Mouse (Mus musculus) midbrain, embryonic 15.5 days (tissue): ENCODE measurements around the gene Smim15. TPM values are rescaled to one million over a fixed set of nuclear protein-coding genes. Genes with fewer than 3 reads are reported as not detected.

Experiments
- ATAC-seq: fragments of 200-750 bp; cut with Nextera tagmentation; replicated peaks from 2 replicates; pipeline ENCODE4 v1.8.0; 2017; ENCODE audit warnings: moderate TSS enrichment
- H3K27ac ChIP-seq: fragments of 300-500 bp; sonication (generic); 2 replicates; pipeline ENCODE4 v1.5.1; 2015; ENCODE audit warnings: mild to moderate bottlenecking, inconsistent platforms
- H3K27me3 ChIP-seq: fragments of 300-500 bp; sonication (generic); replicated peaks from 2 replicates; pipeline ENCODE4 v1.6.1; 2015; ENCODE audit warnings: inconsistent platforms
- H3K36me3 ChIP-seq: fragments of 300-500 bp; sonication (generic); replicated peaks from 2 replicates; pipeline ENCODE4 v1.6.1; 2015; ENCODE audit warnings: inconsistent platforms
- H3K4me1 ChIP-seq: fragments of 300-500 bp; sonication (generic); 2 replicates; pipeline ENCODE4 v1.6.1; 2015; ENCODE audit warnings: inconsistent platforms
- H3K4me2 ChIP-seq: fragments of 300-500 bp; sonication (generic); 2 replicates; pipeline ENCODE4 v1.6.1; 2015; ENCODE audit warnings: inconsistent platforms, mild to moderate bottlenecking, moderate library complexity
- H3K4me3 ChIP-seq: fragments of 300-500 bp; sonication (generic); 2 replicates; pipeline ENCODE4 v1.5.1; 2015; ENCODE audit warnings: mild to moderate bottlenecking, inconsistent platforms
- H3K9ac ChIP-seq: fragments of 300-500 bp; sonication (generic); 2 replicates; pipeline ENCODE4 v1.6.1; 2015; ENCODE audit warnings: mild to moderate bottlenecking, inconsistent platforms
- H3K9me3 ChIP-seq: fragments of 300-500 bp; sonication (generic); 2 replicates; pipeline ENCODE4 v1.6.1; 2016; ENCODE audit warnings: inconsistent platforms
- WGBS: fragments of 180-500 bp; shearing (Covaris S2); methylation state at CpG from one replicate; pipeline ENCODE4 v1.1.7; 2015; ENCODE audit warnings: mixed read lengths; 5-methylcytosine and 5-hydroxymethylcytosine counted together
- polyA plus RNA-seq: library from polyadenylated mRNA; unstranded; fragments of >200 nt; fragmentation: Nextera tagmentation; extraction: Ambion mirVana; gene quantifications from 2 replicates; pipeline ENCODE4 v1.2.1, GENCODE M21; 2015

Gene Smim15
- polyA plus RNA-seq, 1 experiment from 2014 or later = 32.3 TPM

DNA sequence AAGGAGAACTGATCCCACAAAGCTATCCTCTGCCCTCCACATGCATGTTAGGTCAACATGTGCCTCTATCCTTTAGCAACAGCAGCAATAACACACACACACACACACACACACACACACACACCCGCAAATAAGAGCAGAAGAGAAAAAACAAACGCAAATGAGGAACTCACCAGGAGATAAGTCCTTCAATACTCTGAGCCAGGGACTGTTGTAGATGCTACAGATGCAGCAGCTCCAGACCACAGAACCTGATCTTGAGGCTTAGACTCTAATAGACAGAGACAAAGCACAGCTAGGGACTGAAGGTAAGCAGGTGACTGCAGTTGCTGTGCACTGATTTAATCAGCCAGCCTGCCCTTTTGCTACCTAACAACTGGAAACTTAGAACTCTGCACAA is 21.8 kb downstream of the Smim15 start:
- Histone ChIP-seq H3K27me3 (no peaks in the 10 kb centered on the region), H3K4me1 (0 out of 2 replicates have a peak, but pooled peaks cover 7% of the 10 kb centered on the region), H3K36me3 (no peaks in the 10 kb centered on the region), H3K9ac (no peak overlapping the region), H3K27ac (no peak overlapping the region), H3K4me2 (no peak overlapping the region), H3K9me3 (no peaks in the 10 kb centered on the region), H3K4me3 (no peak overlapping the region)
- 89% methylated on average over 2 of the region's 2 CpGs for WGBS
- ATAC-seq = no peak

DNA sequence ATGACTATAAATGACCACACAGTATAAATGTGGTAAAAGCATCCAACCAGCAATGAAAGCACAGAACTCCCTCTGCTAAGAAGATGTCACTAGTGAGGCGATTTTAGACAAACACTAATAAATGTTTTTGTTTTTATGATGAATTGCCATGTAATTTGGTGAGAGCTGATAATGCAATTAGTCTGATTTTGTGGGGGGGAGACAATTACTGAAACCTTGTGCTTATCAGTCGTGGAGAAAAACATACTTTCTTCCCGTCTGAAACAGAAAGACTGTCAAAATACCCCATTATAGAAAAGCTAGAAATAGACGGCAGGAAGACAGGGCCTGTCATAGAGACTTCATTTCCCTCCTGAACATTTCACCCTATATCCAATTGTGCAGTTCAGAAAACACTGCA is 24.9 kb downstream of the Smim15 start:
- ATAC-seq = no peak
- Histone ChIP-seq H3K27ac (no peak overlapping the region), H3K4me3 (no peak overlapping the region), H3K4me2 (no peak overlapping the region), H3K36me3 (no peaks in the 10 kb centered on the region), H3K4me1 (0 out of 2 replicates have a peak, but pooled peaks cover 2% of the 10 kb centered on the region), H3K9ac (no peak overlapping the region), H3K9me3 (no peaks in the 10 kb centered on the region), H3K27me3 (no peaks in the 10 kb centered on the region)
- WGBS = 66% methylated on average over 4 of the region's 4 CpGs

DNA sequence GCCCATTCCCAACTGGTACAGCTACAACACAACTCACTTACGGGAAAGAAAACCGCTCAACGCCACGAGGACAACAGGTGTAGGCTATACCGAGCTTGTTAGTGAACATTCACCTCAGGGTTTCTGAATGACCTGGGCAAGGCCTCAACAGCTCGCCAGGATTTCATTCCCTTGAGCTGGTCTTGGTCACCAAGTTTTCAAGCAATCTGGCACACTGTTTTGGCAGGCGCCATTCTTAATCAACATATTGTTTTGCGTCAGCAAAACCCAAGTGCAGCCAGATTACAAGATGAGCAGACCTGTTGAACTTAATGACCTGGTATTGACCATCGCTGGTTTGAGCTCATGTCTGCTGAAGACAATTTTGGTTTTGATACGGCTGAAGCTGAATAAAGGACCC is 25.9 kb downstream of the Smim15 start:
- no peaks in the 10 kb centered on the region for H3K36me3 ChIP-seq
- no peak overlapping the region for H3K4me2 ChIP-seq
- 95% methylated on average over 10 of the region's 10 CpGs for WGBS
- no peak for ATAC-seq
- no peak overlapping the region for H3K4me3 ChIP-seq
- H3K27ac ChIP-seq = no peak overlapping the region
- no peak overlapping the region for H3K9ac ChIP-seq
- H3K4me1 ChIP-seq = no peaks in the 10 kb centered on the region
- H3K9me3 ChIP-seq = no peaks in the 10 kb centered on the region
- H3K27me3 ChIP-seq = no peaks in the 10 kb centered on the region

DNA sequence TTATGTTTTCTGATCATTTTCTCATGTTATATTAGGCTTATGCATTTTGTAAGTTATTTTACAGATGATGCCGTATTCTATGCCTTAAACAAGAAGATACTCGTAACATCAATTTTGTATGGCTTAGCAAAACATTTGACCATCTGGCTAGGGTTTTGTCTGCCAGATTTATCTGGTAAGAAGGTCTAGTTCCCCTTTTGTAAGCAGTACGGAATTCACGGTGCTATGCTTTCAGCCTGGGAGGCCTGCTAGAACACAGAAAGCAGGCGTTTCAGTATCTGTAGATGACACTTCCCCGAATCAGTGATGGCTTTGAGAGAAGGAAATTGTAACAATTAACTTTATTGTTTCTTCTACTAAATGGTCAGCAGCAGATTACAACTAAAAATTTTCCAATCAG is 33.2 kb downstream of the Smim15 start:
- no peaks in the 10 kb centered on the region for H3K4me1 ChIP-seq
- no peak overlapping the region for H3K27ac ChIP-seq
- no peak overlapping the region for H3K9ac ChIP-seq
- no peak overlapping the region for H3K4me3 ChIP-seq
- H3K9me3 ChIP-seq = no peaks in the 10 kb centered on the region
- no peak overlapping the region for H3K4me2 ChIP-seq
- H3K36me3 ChIP-seq = no peaks in the 10 kb centered on the region
- WGBS = 80% methylated on average over 6 of the region's 6 CpGs
- no peaks in the 10 kb centered on the region for H3K27me3 ChIP-seq
- ATAC-seq = no peak

DNA sequence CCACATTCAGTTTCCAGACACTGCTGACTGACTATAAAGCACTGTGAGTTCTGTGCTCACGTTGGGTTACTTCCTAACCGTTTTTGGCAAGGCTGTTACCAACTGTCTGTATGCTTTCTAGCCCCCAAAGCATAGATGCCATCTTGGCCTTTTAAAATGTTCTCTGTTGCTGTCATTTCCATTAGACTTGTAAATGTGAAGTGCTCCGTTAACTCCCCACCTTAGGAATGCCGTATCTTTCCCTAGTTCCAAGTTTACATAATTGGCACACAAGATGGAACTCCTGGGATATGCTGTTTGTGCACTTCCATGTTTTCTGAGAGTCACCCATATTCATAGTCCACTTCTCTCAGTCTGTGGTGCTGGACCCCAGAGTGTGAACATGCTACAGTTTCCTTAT is 33.7 kb downstream of the Smim15 start:
- H3K27ac ChIP-seq = no peak overlapping the region
- H3K27me3 ChIP-seq = no peaks in the 10 kb centered on the region
- no peaks in the 10 kb centered on the region for H3K4me1 ChIP-seq
- H3K4me2 ChIP-seq = no peak overlapping the region
- 86% methylated on average over 4 of the region's 4 CpGs for WGBS
- H3K9me3 ChIP-seq = no peaks in the 10 kb centered on the region
- no peaks in the 10 kb centered on the region for H3K36me3 ChIP-seq
- no peak overlapping the region for H3K9ac ChIP-seq
- ATAC-seq = no peak
- H3K4me3 ChIP-seq = no peak overlapping the region

DNA sequence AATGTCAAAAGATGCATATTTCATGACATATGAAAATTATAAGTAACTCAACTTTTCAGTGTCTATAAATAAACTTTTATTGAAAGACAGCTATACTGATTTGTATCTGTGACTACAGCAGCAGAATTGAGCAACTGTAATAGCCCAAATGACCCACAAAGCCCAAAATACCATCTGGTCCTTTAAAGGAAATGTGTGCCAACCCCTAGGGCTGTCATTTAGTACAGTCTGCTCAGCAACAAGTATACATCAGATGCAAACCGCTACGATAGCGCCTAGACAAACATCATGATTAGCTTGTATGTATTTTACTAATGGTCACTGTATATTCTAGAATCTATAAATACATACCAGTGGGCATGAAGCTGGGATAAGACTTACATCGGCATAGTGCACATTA is 39.8 kb downstream of the Smim15 start:
- Histone ChIP-seq H3K27me3 (no peaks in the 10 kb centered on the region), H3K4me3 (no peak overlapping the region), H3K4me1 (no peaks in the 10 kb centered on the region), H3K4me2 (no peak overlapping the region), H3K27ac (no peak overlapping the region), H3K36me3 (no peaks in the 10 kb centered on the region), H3K9me3 (no peaks in the 10 kb centered on the region), H3K9ac (no peak overlapping the region)
- 93% methylated on average over 4 of the region's 4 CpGs for WGBS
- ATAC-seq = no peak

DNA sequence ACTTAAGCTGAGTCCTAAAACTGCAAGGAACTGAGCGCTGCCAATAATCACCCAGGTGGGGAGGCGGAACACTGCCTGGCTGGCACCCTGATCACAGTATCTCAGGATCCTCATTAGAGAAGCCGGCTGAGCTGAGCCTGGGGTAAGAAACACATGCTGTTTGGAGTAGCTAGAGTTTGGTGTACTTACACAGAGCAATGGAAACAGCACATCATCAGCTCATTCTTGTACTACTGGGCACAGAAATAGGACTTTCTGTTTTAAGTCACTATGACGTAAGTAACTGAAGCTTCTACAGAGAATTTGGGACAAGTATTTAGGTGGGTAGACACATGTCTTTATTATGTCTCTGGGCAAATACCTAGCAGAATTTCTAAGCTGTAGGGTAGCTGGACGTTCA is 41.8 kb downstream of the Smim15 start:
- Histone ChIP-seq H3K4me2 (no peak overlapping the region), H3K9me3 (no peaks in the 10 kb centered on the region), H3K4me1 (no peaks in the 10 kb centered on the region), H3K27me3 (no peaks in the 10 kb centered on the region), H3K27ac (no peak overlapping the region), H3K4me3 (no peak overlapping the region), H3K9ac (no peak overlapping the region), H3K36me3 (no peaks in the 10 kb centered on the region)
- WGBS = 77% methylated on average over 5 of the region's 5 CpGs
- ATAC-seq = no peak

DNA sequence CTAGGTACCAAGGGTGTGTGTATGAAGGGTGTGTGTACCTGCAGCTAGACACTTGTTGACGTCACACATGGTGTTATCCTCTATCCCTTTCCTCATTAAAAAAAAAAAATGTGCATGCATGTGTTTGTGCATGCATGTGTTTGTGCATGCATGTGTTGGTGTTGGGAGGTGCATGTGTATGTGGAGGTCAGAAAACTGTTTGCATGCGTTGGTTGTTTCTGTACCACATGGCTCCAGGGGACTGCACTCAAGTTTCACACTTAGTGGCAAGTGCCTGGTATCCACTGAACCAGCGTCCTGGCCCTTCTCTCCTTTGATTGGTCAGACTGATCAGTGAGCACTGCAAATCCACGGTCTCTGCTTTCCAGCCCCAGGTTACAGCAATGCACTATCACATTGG is 42.5 kb downstream of the Smim15 start:
- Histone ChIP-seq H3K27me3 (no peaks in the 10 kb centered on the region), H3K4me2 (no peak overlapping the region), H3K4me3 (no peak overlapping the region), H3K27ac (no peak overlapping the region), H3K4me1 (no peaks in the 10 kb centered on the region), H3K36me3 (no peaks in the 10 kb centered on the region), H3K9me3 (no peaks in the 10 kb centered on the region), H3K9ac (no peak overlapping the region)
- WGBS = 79% methylated on average over 4 of the region's 4 CpGs
- no peak for ATAC-seq

DNA sequence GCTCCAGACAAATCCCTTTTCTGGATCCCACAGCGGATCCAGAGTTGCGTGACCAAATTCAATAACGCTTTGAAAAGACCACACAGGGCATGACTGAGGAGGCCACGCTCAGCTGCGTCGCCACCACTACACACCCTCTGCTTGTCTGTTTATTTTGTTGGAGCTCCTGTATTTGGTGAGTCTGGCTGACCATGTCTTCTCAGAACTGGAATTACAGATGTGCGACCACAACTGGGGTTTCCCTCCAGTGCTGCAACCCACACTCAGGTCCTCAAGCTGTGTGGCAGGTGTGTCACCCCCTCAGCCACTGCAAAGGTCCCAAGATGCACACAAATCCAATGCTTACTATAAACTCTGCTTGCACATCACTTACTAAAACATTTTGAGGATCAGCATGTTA is 48.0 kb downstream of the Smim15 start:
- Histone ChIP-seq H3K27me3 (no peaks in the 10 kb centered on the region), H3K4me3 (no peak overlapping the region), H3K9me3 (no peaks in the 10 kb centered on the region), H3K27ac (no peak overlapping the region), H3K4me2 (no peak overlapping the region), H3K9ac (no peak overlapping the region), H3K36me3 (no peaks in the 10 kb centered on the region), H3K4me1 (no peaks in the 10 kb centered on the region)
- no peak for ATAC-seq
- 68% methylated on average over 7 of the region's 7 CpGs for WGBS

DNA sequence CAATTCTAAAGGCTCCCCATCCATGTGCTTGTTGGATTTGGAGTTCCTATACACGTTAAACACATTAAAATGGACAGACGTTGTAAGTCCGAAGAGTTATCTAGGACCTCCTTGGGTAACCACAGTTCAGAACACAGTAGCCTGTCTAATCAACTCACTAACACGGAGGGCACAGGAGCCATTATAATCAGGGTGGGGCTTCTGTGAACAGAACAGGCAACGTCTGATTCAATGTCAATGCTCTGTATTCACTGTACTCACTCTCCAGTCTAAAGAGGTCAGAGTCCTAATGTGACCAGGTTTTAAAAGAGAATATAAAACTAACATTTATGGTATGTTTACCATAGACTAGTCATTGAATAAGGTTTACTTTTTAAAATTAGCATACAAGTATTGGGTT is 50.4 kb downstream of the Smim15 start:
- no peaks in the 10 kb centered on the region for H3K4me1 ChIP-seq
- no peak overlapping the region for H3K27ac ChIP-seq
- 93% methylated on average over 5 of the region's 5 CpGs for WGBS

DNA sequence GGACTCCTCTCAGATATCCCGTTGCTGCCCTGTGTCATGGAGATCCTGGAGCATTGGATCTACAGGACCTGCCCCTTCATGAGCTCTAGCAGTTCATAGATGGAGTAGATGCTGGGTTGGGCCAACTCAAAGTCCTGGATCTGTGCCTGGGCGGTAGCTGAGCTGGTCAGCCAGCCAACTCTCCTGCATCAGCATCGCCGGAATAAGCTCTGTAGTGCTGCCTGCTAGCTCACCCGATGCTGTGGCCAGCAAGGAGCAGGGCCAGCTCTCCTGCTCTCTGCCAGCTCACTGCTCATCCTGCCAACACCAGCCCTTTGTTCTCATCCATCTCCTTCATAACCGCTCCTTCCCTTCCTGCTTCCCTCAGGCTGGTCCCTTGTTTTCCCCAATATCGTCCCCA is 51.4 kb downstream of the Smim15 start:
- Histone ChIP-seq H3K4me3 (no peak overlapping the region), H3K4me2 (no peak overlapping the region), H3K9ac (no peak overlapping the region), H3K27ac (no peak overlapping the region), H3K4me1 (no peaks in the 10 kb centered on the region), H3K36me3 (no peaks in the 10 kb centered on the region), H3K9me3 (no peaks in the 10 kb centered on the region), H3K27me3 (no peaks in the 10 kb centered on the region)
- 0 out of 2 replicates have a peak, but pooled peaks have one; percentile 39 for ATAC-seq
- WGBS = 85% methylated on average over 7 of the region's 7 CpGs

More for the DNA sequence above, 50.4 kb downstream of the Smim15 start:
- H3K36me3 ChIP-seq = no peaks in the 10 kb centered on the region
- ATAC-seq = no peak
- no peak overlapping the region for H3K9ac ChIP-seq
- no peak overlapping the region for H3K4me2 ChIP-seq
- no peaks in the 10 kb centered on the region for H3K27me3 ChIP-seq
- H3K9me3 ChIP-seq = no peaks in the 10 kb centered on the region
- no peak overlapping the region for H3K4me3 ChIP-seq

DNA sequence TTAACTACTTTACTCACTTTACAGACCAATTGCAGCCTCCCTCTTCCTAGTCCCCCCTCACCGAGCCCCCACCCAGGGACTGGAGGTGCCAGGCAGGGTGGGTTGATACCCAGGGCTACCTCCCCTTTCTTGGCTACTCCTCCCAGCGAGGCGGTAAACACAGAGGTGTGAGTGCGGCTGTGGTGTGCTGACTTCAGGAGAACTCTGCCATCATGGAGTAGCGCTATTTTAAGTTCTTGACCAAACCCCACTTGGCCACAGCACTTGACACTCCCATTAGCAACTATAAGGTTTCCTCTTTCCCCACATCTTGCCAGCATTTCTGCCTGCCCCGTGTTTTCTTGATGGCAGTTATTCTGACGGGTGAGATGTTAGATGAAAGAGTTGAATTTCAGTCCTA is 52.2 kb downstream of the Smim15 start:
- Histone ChIP-seq H3K9me3 (no peaks in the 10 kb centered on the region), H3K4me2 (no peak overlapping the region), H3K27me3 (no peaks in the 10 kb centered on the region), H3K27ac (no peak overlapping the region), H3K4me1 (no peaks in the 10 kb centered on the region), H3K9ac (no peak overlapping the region), H3K4me3 (no peak overlapping the region), H3K36me3 (no peaks in the 10 kb centered on the region)
- 93% methylated on average over 7 of the region's 7 CpGs for WGBS
- no peak for ATAC-seq
